ENCODE assay signal across 1 mouse cellular context in genomic region chr6:122739952-122740351, GRCm38 (mm10).
A peak's percentile ranks its signal among the peaks of the same experiment; 100 is the strongest.
TF ChIP-seq lines count a peak whose summit lies in the region.

No protein-coding gene starts in this region.

TF ChIP-seq in CH12.LX, 34 proteins besides CTCF, POLR2A, EP300 and RAD21 (continued from another document):
- TF ChIP-seq BHLHE40 (IDR thresholded peaks at IDR 0.05; ENCODE audit: low read depth, low read length) = peak; percentile 99
- peak; percentile 99 for TF ChIP-seq MYC (IDR thresholded peaks at IDR 0.05; ENCODE audit: low read depth, low read length)
- TF ChIP-seq SMC3 (IDR thresholded peaks at IDR 0.05; ENCODE audit: low read depth, low read length) = peak; percentile 56
- TF ChIP-seq MXI1 (IDR thresholded peaks at IDR 0.05; ENCODE audit: low read depth, low read length) = peak; percentile 68
- peak; percentile 17; the same call in 1 of the 2 replicates for TF ChIP-seq IRF4 (IDR thresholded peaks at IDR 0.05; ENCODE audit: low read depth, low read length)
- TF ChIP-seq NELFE (IDR thresholded peaks at IDR 0.05; ENCODE audit: low read depth, low read length) = peak; percentile 27; the same call in 1 of the 2 replicates
